Mouse (Mus musculus): ENCODE data around the gene Nupr1l.

DNA sequence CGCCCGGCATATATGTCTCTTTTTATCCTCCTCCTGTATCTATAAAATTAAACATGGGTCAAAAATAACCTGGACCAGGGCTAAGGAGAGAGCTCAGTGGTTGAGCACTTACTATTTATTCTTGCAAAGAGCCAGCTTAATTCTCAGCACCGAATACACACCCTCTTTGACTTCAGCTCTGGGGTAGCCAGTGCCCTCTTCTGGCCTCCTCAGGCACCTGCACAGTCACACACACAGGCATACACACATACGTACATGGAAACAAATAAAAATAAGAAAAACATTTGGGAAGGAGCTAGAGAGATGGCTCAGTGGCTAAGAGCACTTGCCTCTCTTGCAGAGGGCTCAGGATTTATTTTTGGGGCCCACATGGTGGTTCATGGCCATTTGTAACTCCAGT, 13.6 kb downstream of the Nupr1l start:
- TF ChIP-seq CTCF (IDR thresholded peaks at IDR 0.05; ENCODE audit: low read depth, low read length) (no peak), GATA1 (IDR thresholded peaks at IDR 0.05; ENCODE audit: borderline replicate concordance, low read length) (no peak)
